In genomic region chr8:129233664-129234026, GRCm38 (mm10) we compare ENCODE assay signal across 8 mouse cellular contexts. TPM values are rescaled to one million over a fixed set of nuclear protein-coding genes. Genes with fewer than 3 reads are reported as not detected.
DNase-seq lines count a peak whose midpoint lies in the region; ATAC-seq and TF ChIP-seq lines count a peak whose summit lies in the region.

No protein-coding gene starts in this region.

- peak overlapping the region; percentile 93 for H3K27ac ChIP-seq in gastrocnemius, adult 2 months
- peak overlapping the region; percentile 46; the same call in 1 of the 2 replicates for H3K27ac ChIP-seq in testis, adult 2 months (ENCODE audit: control insufficient read depth, insufficient read depth, low read depth, low read length)
- H3K27ac ChIP-seq in liver, embryonic 12.5 days, result peak overlapping the region; percentile 89

- intact Hi-C loops in gastrocnemius, adult 2 months (cut with DNase I), result no loop called here

- no peaks in the 10 kb centered on the region for H3K36me3 ChIP-seq in testis, adult 2 months (ENCODE audit: control insufficient read depth, insufficient read depth, low read length)
- H3K36me3 ChIP-seq in liver, embryonic 12.5 days, result no peaks in the 10 kb centered on the region

- H3K9ac ChIP-seq in liver, embryonic 12.5 days, result peak overlapping the region; percentile 66

- no peaks in the 10 kb centered on the region for H3K27me3 ChIP-seq in testis, adult 2 months (ENCODE audit: control insufficient read depth, insufficient read depth, low read length)
- no peaks in the 10 kb centered on the region for H3K27me3 ChIP-seq in liver, embryonic 12.5 days (replicated peaks)

- peak overlapping the region; percentile 86 for H3K4me3 ChIP-seq in gastrocnemius, adult 2 months
- H3K4me3 ChIP-seq in testis, adult 2 months (ENCODE audit: control insufficient read depth, low read depth, low read length), result peak overlapping the region; percentile 65
- H3K4me3 ChIP-seq in liver, embryonic 12.5 days, result peak overlapping the region; percentile 71

- peaks cover 4% of the 10 kb centered on the region for H3K4me1 ChIP-seq in testis, adult 2 months (ENCODE audit: control insufficient read depth, insufficient read depth, low read length)
- H3K4me1 ChIP-seq in liver, embryonic 12.5 days, result peaks cover 12% of the 10 kb centered on the region

- no peaks in the 10 kb centered on the region for H3K9me3 ChIP-seq in liver, embryonic 12.5 days (replicated peaks)

- TF ChIP-seq POLR2A in testis, adult 2 months (IDR thresholded peaks at IDR 0.05; ENCODE audit: control insufficient read depth, low read depth, low read length), result no peak; the same call in 1 of the 2 replicates

- WGBS in liver, embryonic 12.5 days (ENCODE audit: insufficient replicate concordance), result 2% methylated on average over 9 of the region's 9 CpGs

- no peak for ATAC-seq in liver, embryonic 12.5 days

- DNase-seq in gastrocnemius, adult 2 months, result no peak
- no peak for DNase-seq in gastrocnemius, postnatal 25 days
- no peak for DNase-seq in testis, postnatal 10 days (ENCODE audit: low spot score)
- no peak for DNase-seq in right cerebral cortex, postnatal 25 days
- no peak for DNase-seq in cerebellum, adult 8-10 months
- no peak for DNase-seq in spleen, postnatal 10 days (ENCODE audit: low spot score in 2 of 2)

- H3K4me2 ChIP-seq in liver, embryonic 12.5 days, result peak overlapping the region; percentile 77

- no peak for TF ChIP-seq CTCF in gastrocnemius, adult 2 months (IDR thresholded peaks at IDR 0.05)
- no peak for TF ChIP-seq CTCF in testis, adult 2 months (IDR thresholded peaks at IDR 0.05; ENCODE audit: control insufficient read depth, insufficient read depth, insufficient replicate concordance, low read depth, low read length)

RNA-seq across cellular contexts. Expression of gene 2610044O15Rik8, which starts 0.6 kb away (rescaled TPM):
- total RNA-seq in gastrocnemius, adult 2 months (2021), result 10 to 100 TPM; 16.8 to 25.0 TPM
- 10 to 100 TPM; 15.1 to 18.5 TPM for total RNA-seq in gastrocnemius, postnatal 25 days (2021)
- polyA plus RNA-seq in testis, adult 2 months (2012; rRNA removed), result 0.61 and 2.0 TPM in 2 replicates
- 8.3 and 9.7 TPM in 2 replicates for polyA plus RNA-seq in liver, embryonic 12.5 days (2016; fragmentation: Nextera tagmentation; extraction: Ambion mirVana)
